Mouse (Mus musculus) kidney, embryonic 14.5 days (tissue): ENCODE data around the gene Kctd12. TPM values are rescaled to one million over a fixed set of nuclear protein-coding genes. Genes with fewer than 3 reads are reported as not detected.

Experiments used
- ATAC-seq: fragments of 200-750 bp; cut with Nextera tagmentation; 2 replicates; pipeline ENCODE4 v1.8.0; 2017; ENCODE audit warnings: moderate number of reproducible peaks, mild to moderate bottlenecking, moderate TSS enrichment, moderate library complexity; ENCODE audit not compliant: low FRiP score, low TSS enrichment
- H3K27ac ChIP-seq: fragments of 300-500 bp; sonication (generic); 2 replicates; pipeline ENCODE4 v1.5.1; 2014; ENCODE audit warnings: low read depth, mild to moderate bottlenecking, low read length, moderate library complexity, mixed read lengths
- H3K27me3 ChIP-seq: fragments of 300-500 bp; sonication (generic); 2 replicates; pipeline ENCODE4 v1.6.1; 2014; ENCODE audit warnings: mild to moderate bottlenecking, low read length; ENCODE audit not compliant: control insufficient read depth, insufficient read depth
- H3K36me3 ChIP-seq: fragments of 300-500 bp; sonication (generic); 2 replicates; pipeline ENCODE4 v1.6.1; 2014; ENCODE audit warnings: low read length, mixed read lengths; ENCODE audit not compliant: control insufficient read depth, insufficient read depth
- H3K4me1 ChIP-seq: fragments of 300-500 bp; sonication (generic); 2 replicates; pipeline ENCODE4 v1.6.1; 2014; ENCODE audit warnings: low read length, mixed read lengths; ENCODE audit not compliant: control insufficient read depth, insufficient read depth
- H3K4me2 ChIP-seq: fragments of 300-500 bp; sonication (generic); replicated peaks from 2 replicates; pipeline ENCODE4 v1.6.1; 2014; ENCODE audit warnings: low read depth, mild to moderate bottlenecking, low read length
- H3K4me3 ChIP-seq: fragments of 300-500 bp; sonication (generic); 2 replicates; pipeline ENCODE4 v1.5.1; 2014; ENCODE audit warnings: mild to moderate bottlenecking, low read length
- H3K9ac ChIP-seq: fragments of 300-500 bp; sonication (generic); 2 replicates; pipeline ENCODE4 v1.6.1; 2014; ENCODE audit warnings: low read depth, mild to moderate bottlenecking, low read length, moderate library complexity
- H3K9me3 ChIP-seq: fragments of 300-500 bp; sonication (generic); 2 replicates; pipeline ENCODE4 v1.6.1; 2016; ENCODE audit warnings: low read length; ENCODE audit not compliant: control insufficient read depth
- WGBS: fragments of 180-500 bp; shearing (Covaris S2); extraction: QIAGEN DNeasy Blood & Tissue Kit; methylation state at CpG from one replicate; pipeline ENCODE4 v1.1.7; 2014; 5-methylcytosine and 5-hydroxymethylcytosine counted together
- polyA plus RNA-seq: library from polyadenylated mRNA; unstranded; fragments of >200 nt; fragmentation: Nextera tagmentation; extraction: Ambion mirVana; gene quantifications from 2 replicates; pipeline ENCODE4 v1.2.1, GENCODE M21; 2014

Gene Kctd12
- polyA plus RNA-seq, 1 experiment from 2014 or later: 13.4 TPM

DNA sequence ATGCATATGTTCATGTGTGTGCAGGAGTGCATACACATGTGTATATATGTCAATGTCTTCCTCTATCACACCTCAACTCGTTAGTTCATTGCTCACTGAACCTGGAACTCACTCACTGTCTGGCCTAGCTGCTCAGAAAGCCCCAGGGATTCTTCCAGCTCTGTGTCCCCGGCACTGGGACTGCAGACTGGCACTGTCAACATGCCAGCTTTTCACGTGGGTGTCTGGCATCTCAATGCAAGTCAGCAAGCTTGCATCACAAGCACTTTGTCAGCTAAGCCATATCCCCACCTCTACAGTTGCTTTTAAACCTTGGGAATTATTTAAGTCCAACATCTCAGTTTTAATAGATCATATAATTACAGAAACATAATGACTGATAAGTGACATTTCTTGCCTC lies 8.3 kb upstream of the Kctd12 start:
- 77% methylated on average over 3 of the region's 3 CpGs for WGBS
- no peak overlapping the region for H3K4me2 ChIP-seq
- no peak for ATAC-seq

DNA sequence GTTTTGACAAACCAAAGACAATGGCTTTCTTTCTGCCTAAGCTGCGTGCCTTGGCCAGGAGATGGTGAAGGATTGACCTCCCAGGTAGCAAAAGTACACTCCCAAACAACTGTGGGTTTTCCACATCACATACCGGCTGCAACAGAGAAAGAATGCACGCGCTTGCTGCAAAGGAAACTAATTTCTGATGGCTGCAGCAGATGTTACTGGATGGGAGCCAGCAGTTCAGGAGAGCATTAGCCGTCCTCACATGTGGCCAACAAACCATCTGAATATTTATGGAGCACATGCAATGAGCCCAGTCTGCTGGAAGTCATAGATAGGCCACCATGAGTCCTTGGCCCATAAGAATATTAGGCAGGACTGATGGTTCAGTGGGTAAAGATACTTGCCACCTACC lies 7.4 kb upstream of the Kctd12 start:
- Histone ChIP-seq H3K9ac (no peak overlapping the region), H3K36me3 (no peaks in the 10 kb centered on the region), H3K4me3 (no peak overlapping the region), H3K9me3 (no peaks in the 10 kb centered on the region), H3K27ac (no peak overlapping the region), H3K27me3 (no peaks in the 10 kb centered on the region), H3K4me2 (no peak overlapping the region), H3K4me1 (no peaks in the 10 kb centered on the region)
- WGBS: 66% methylated on average over 5 of the region's 5 CpGs
- no peak for ATAC-seq

More for the DNA sequence above, 8.3 kb upstream of the Kctd12 start:
- Histone ChIP-seq H3K9me3 (no peaks in the 10 kb centered on the region), H3K27me3 (no peaks in the 10 kb centered on the region), H3K36me3 (no peaks in the 10 kb centered on the region), H3K27ac (no peak overlapping the region), H3K4me3 (no peak overlapping the region), H3K4me1 (no peaks in the 10 kb centered on the region), H3K9ac (no peak overlapping the region)

DNA sequence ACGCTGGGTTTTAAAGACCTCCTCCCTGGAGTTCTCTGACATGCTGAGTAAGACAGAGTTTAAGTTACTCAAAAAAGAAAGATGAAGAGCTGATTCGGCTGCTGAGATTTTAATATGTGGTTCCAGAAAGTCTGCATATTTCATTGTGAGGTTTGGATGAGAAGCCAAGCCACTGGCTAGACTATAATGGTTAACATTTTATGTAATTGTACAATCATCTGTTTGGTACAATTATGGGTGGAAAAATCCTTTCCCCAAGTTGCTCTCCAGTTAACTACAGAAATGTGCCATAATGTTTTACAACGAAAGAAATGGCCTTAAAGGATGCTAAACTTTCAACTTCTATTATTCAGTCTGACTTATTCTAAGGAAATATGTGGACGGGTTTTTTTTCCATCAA lies 6.8 kb upstream of the Kctd12 start:
- WGBS: 77% methylated on average over 4 of the region's 4 CpGs

GRCm38 (mm10) chr14:102987626-102988025 lies 5.2 kb upstream of the Kctd12 start:
- H3K4me1 ChIP-seq: no peaks in the 10 kb centered on the region
- no peak for ATAC-seq
- no peaks in the 10 kb centered on the region for H3K27me3 ChIP-seq
- no peaks in the 10 kb centered on the region for H3K9me3 ChIP-seq
- no peak overlapping the region for H3K4me2 ChIP-seq
- H3K36me3 ChIP-seq: no peaks in the 10 kb centered on the region
- no peak overlapping the region for H3K27ac ChIP-seq
- H3K4me3 ChIP-seq: no peak overlapping the region
- H3K9ac ChIP-seq: no peak overlapping the region
- WGBS: 90% methylated on average over 5 of the region's 5 CpGs

More for the DNA sequence above, 6.8 kb upstream of the Kctd12 start:
- no peak overlapping the region for H3K9ac ChIP-seq
- no peak overlapping the region for H3K4me3 ChIP-seq
- no peaks in the 10 kb centered on the region for H3K27me3 ChIP-seq
- H3K4me2 ChIP-seq: no peak overlapping the region
- H3K9me3 ChIP-seq: no peaks in the 10 kb centered on the region
- H3K36me3 ChIP-seq: no peaks in the 10 kb centered on the region
- no peak overlapping the region for H3K27ac ChIP-seq
- no peaks in the 10 kb centered on the region for H3K4me1 ChIP-seq
- no peak for ATAC-seq

GRCm38 (mm10) chr14:102983686-102984085 lies 1.2 kb upstream of the Kctd12 start:
- H3K9ac ChIP-seq: no peak overlapping the region
- H3K4me2 ChIP-seq: no peak overlapping the region
- H3K4me3 ChIP-seq: no peak overlapping the region
- no peaks in the 10 kb centered on the region for H3K4me1 ChIP-seq
- H3K27me3 ChIP-seq: no peaks in the 10 kb centered on the region; the same call in 1 of the 2 replicates
- no peaks in the 10 kb centered on the region for H3K9me3 ChIP-seq
- H3K36me3 ChIP-seq: no peaks in the 10 kb centered on the region
- no peak overlapping the region for H3K27ac ChIP-seq
- no peak for ATAC-seq
- WGBS: 78% methylated on average over 8 of the region's 8 CpGs

- Histone ChIP-seq H3K4me1 (no peaks in the 10 kb centered on the region), H3K9me3 (no peaks in the 10 kb centered on the region), H3K9ac (peak overlapping the region; percentile 71), H3K4me3 (peak overlapping the region; percentile 54), H3K27ac (peak overlapping the region; percentile 63; the same call in 1 of the 2 replicates), H3K36me3 (no peaks in the 10 kb centered on the region), H3K27me3 (no peaks in the 10 kb centered on the region; the same call in 1 of the 2 replicates), H3K4me2 (peak overlapping the region; percentile 82)
- WGBS: under 1% methylated on average over 75 of the region's 76 CpGs
- peak; percentile 36 for ATAC-seq
These were observed 316 bp downstream of the Kctd12 start for GRCm38 (mm10) chr14:102982016-102982626.

DNA sequence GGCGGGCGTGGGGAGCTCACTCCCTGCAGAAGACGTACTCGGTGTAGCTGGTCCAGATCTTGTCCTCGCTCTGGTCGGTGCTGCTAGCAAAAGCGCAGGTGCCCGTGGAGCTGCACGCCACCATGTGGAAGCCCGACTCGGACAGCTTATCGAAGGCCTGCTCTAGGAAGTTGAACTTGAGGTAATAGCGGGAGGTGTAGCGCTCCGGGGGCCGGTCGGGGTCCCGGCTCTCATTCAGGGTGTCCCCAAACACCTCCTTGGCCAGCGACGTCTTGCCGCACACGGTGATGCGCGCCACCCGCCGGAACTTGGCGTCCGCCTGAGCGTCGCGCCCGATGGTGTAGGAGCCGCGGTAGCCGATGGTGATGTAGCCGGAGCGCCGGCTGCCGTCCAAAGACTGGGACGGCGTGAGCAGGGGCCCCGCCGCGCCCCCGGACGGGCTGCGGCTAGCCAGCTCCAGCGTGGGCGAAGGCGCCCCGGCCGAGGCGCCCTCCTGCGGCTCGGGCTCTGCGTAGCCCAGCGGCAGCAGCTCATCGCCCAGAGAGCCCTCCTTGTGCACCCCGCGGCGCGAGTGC lies 909 bp downstream of the Kctd12 start:
- no peaks in the 10 kb centered on the region for H3K9me3 ChIP-seq
- no peaks in the 10 kb centered on the region for H3K4me1 ChIP-seq
- peak overlapping the region; percentile 63; the same call in 1 of the 2 replicates for H3K27ac ChIP-seq
- peak; percentile 34 for ATAC-seq
- peak overlapping the region; percentile 54 for H3K4me3 ChIP-seq
- H3K9ac ChIP-seq: peak overlapping the region; percentile 71
- H3K36me3 ChIP-seq: no peaks in the 10 kb centered on the region
- under 1% methylated on average over 60 of the region's 62 CpGs for WGBS
- H3K27me3 ChIP-seq: no peaks in the 10 kb centered on the region; the same call in 1 of the 2 replicates
- H3K4me2 ChIP-seq: peak overlapping the region; percentile 82

DNA sequence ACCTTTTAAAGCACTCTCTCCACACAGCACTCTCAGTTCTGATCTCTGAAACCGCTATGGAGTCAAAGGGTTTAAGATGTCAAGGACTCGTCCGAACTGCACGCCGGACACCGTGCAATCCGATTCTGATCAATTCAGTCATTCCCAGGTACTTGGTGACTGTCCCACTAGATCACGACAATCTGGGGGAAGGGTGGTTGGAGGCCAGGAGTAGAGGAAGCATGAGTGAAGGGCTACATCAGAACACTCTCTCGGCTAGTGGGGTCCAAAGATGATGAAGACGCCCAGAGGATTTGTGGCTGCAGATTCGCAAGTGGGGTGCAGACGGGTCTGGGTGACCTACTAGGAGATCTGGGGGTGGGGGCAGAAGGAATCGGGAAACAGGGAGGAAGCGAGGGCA lies 1.5 kb downstream of the Kctd12 start:
- 6% methylated on average over 14 of the region's 14 CpGs for WGBS
- no peak for ATAC-seq
- H3K9me3 ChIP-seq: no peaks in the 10 kb centered on the region
- H3K36me3 ChIP-seq: no peaks in the 10 kb centered on the region
- H3K4me2 ChIP-seq: peak overlapping the region; percentile 82
- H3K27me3 ChIP-seq: no peaks in the 10 kb centered on the region; the same call in 1 of the 2 replicates
- no peaks in the 10 kb centered on the region for H3K4me1 ChIP-seq
- peak overlapping the region; percentile 54 for H3K4me3 ChIP-seq
- peak overlapping the region; percentile 71; the same call in 1 of the 2 replicates for H3K9ac ChIP-seq
- H3K27ac ChIP-seq: no peak overlapping the region

DNA sequence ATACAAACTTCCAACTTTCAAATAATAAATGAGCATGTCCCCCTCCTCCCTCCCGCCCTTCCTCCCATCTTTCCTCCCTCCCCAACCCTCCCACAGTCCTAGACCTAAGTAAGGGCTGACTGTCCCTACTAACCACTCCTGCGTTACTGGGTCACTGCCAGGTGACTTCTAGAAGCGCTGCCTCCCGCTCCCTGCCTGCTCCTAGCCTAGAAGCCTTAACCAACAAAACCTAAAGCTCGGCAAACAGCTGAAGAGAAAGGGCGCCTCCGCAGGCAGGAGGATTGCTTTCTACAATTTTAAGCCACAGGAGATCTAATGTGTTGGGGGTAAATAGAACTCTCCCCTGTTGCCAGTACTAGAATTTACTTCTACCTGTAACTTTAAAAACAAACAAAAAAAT lies 2.0 kb downstream of the Kctd12 start:
- Histone ChIP-seq H3K27ac (no peak overlapping the region), H3K9ac (no peak overlapping the region), H3K36me3 (no peaks in the 10 kb centered on the region), H3K9me3 (no peaks in the 10 kb centered on the region), H3K4me2 (peak overlapping the region; percentile 82), H3K27me3 (no peaks in the 10 kb centered on the region; the same call in 1 of the 2 replicates), H3K4me3 (peak overlapping the region; percentile 54), H3K4me1 (no peaks in the 10 kb centered on the region)
- 16% methylated on average over 7 of the region's 7 CpGs for WGBS
- ATAC-seq: no peak
